Mouse (Mus musculus): ENCODE measurements around the gene Acap3. TPM values are rescaled to one million over a fixed set of nuclear protein-coding genes. Genes with fewer than 3 reads are reported as not detected.

The Acap3 gene
- polyA plus RNA-seq, 1 experiment from 2014 or later: 8.2 TPM

GRCm38 (mm10) chr4:155893212-155893690 is 1.6 kb downstream of the Acap3 start:
- WGBS (ENCODE audit: missing documents): 79% methylated on average over 7 of the region's 8 CpGs
- Histone ChIP-seq H3K79me2 (ENCODE audit: inconsistent target) (peaks cover 55% of the 10 kb centered on the region), H3K36me3 (ENCODE audit: inconsistent target) (peaks cover 4% of the 10 kb centered on the region; the same call in 1 of the 2 replicates), H3K4me3 (ENCODE audit: inconsistent target) (peak overlapping the region; percentile 73), H3K27ac (no peak overlapping the region)

- Histone ChIP-seq H3K79me2 (ENCODE audit: inconsistent target) (peaks cover 55% of the 10 kb centered on the region), H3K4me3 (ENCODE audit: inconsistent target) (peak overlapping the region; percentile 73; the same call in 1 of the 2 replicates), H3K36me3 (ENCODE audit: inconsistent target) (peaks cover 6% of the 10 kb centered on the region; the same call in 1 of the 2 replicates), H3K27ac (peak overlapping the region; percentile 34)
- 35% methylated on average over 8 of the region's 8 CpGs for WGBS (ENCODE audit: missing documents)
Observed at GRCm38 (mm10) chr4:155894311-155894881, 2.8 kb downstream of the Acap3 start.

GRCm38 (mm10) chr4:155895216-155895615 is 3.6 kb downstream of the Acap3 start:
- Histone ChIP-seq H3K79me2 (ENCODE audit: inconsistent target) (peaks cover 55% of the 10 kb centered on the region), H3K4me3 (ENCODE audit: inconsistent target) (no peak overlapping the region), H3K36me3 (ENCODE audit: inconsistent target) (peaks cover 14% of the 10 kb centered on the region), H3K27ac (no peak overlapping the region)
- 84% methylated on average over 6 of the region's 6 CpGs for WGBS (ENCODE audit: missing documents)

- H3K27ac ChIP-seq: no peak overlapping the region
- WGBS (ENCODE audit: missing documents): 79% methylated on average over 4 of the region's 4 CpGs
- H3K79me2 ChIP-seq (ENCODE audit: inconsistent target): peaks cover 50% of the 10 kb centered on the region
- no peak overlapping the region for H3K4me3 ChIP-seq (ENCODE audit: inconsistent target)
- peaks cover 18% of the 10 kb centered on the region for H3K36me3 ChIP-seq (ENCODE audit: inconsistent target)
Observed at GRCm38 (mm10) chr4:155895826-155896225, 4.2 kb downstream of the Acap3 start.

GRCm38 (mm10) chr4:155896461-155896860 is 4.8 kb downstream of the Acap3 start:
- peaks cover 24% of the 10 kb centered on the region for H3K36me3 ChIP-seq (ENCODE audit: inconsistent target)
- no peak overlapping the region for H3K4me3 ChIP-seq (ENCODE audit: inconsistent target)
- 95% methylated on average over 12 of the region's 12 CpGs for WGBS (ENCODE audit: missing documents)
- peaks cover 45% of the 10 kb centered on the region for H3K79me2 ChIP-seq (ENCODE audit: inconsistent target)
- H3K27ac ChIP-seq: no peak overlapping the region

GRCm38 (mm10) chr4:155898318-155898717 is 6.7 kb downstream of the Acap3 start:
- H3K79me2 ChIP-seq (ENCODE audit: inconsistent target): peaks cover 35% of the 10 kb centered on the region
- H3K27ac ChIP-seq: no peak overlapping the region
- 94% methylated on average over 2 of the region's 2 CpGs for WGBS (ENCODE audit: missing documents)
- H3K36me3 ChIP-seq (ENCODE audit: inconsistent target): peaks cover 41% of the 10 kb centered on the region
- no peak overlapping the region for H3K4me3 ChIP-seq (ENCODE audit: inconsistent target)

GRCm38 (mm10) chr4:155899355-155899754 is 7.7 kb downstream of the Acap3 start:
- peaks cover 48% of the 10 kb centered on the region for H3K36me3 ChIP-seq (ENCODE audit: inconsistent target)
- no peak overlapping the region for H3K27ac ChIP-seq
- H3K79me2 ChIP-seq (ENCODE audit: inconsistent target): peaks cover 25% of the 10 kb centered on the region
- no peak overlapping the region for H3K4me3 ChIP-seq (ENCODE audit: inconsistent target)
- WGBS (ENCODE audit: missing documents): 100% methylated on average over 5 of the region's 7 CpGs

- Histone ChIP-seq H3K36me3 (ENCODE audit: inconsistent target) (peaks cover 48% of the 10 kb centered on the region), H3K27ac (no peak overlapping the region), H3K4me3 (ENCODE audit: inconsistent target) (no peak overlapping the region), H3K79me2 (ENCODE audit: inconsistent target) (peaks cover 7% of the 10 kb centered on the region)
- 27% methylated on average over 3 of the region's 3 CpGs for WGBS (ENCODE audit: missing documents)
Observed at GRCm38 (mm10) chr4:155901205-155901604, 9.6 kb downstream of the Acap3 start.

GRCm38 (mm10) chr4:155903246-155903645 is 11.6 kb downstream of the Acap3 start:
- WGBS (ENCODE audit: missing documents): 96% methylated on average over 13 of the region's 13 CpGs
- H3K4me3 ChIP-seq (ENCODE audit: inconsistent target): no peak overlapping the region
- H3K79me2 ChIP-seq (ENCODE audit: inconsistent target): no peaks in the 10 kb centered on the region
- peaks cover 48% of the 10 kb centered on the region for H3K36me3 ChIP-seq (ENCODE audit: inconsistent target)
- H3K27ac ChIP-seq: no peak overlapping the region

GRCm38 (mm10) chr4:155904318-155905102 is 12.9 kb downstream of the Acap3 start:
- 95% methylated on average over 12 of the region's 13 CpGs for WGBS (ENCODE audit: missing documents)
- Histone ChIP-seq H3K79me2 (ENCODE audit: inconsistent target) (no peaks in the 10 kb centered on the region), H3K27ac (no peak overlapping the region)

GRCm38 (mm10) chr4:155905634-155906033 is 14.0 kb downstream of the Acap3 start:
- WGBS (ENCODE audit: missing documents): 95% methylated on average over 13 of the region's 13 CpGs
- no peaks in the 10 kb centered on the region for H3K79me2 ChIP-seq (ENCODE audit: inconsistent target)
- H3K36me3 ChIP-seq (ENCODE audit: inconsistent target): peaks cover 31% of the 10 kb centered on the region
- no peak overlapping the region for H3K27ac ChIP-seq
- H3K4me3 ChIP-seq (ENCODE audit: inconsistent target): no peak overlapping the region

More at GRCm38 (mm10) chr4:155904318-155905102, 12.9 kb downstream of the Acap3 start:
- Histone ChIP-seq H3K4me3 (ENCODE audit: inconsistent target) (no peak overlapping the region), H3K36me3 (ENCODE audit: inconsistent target) (peaks cover 40% of the 10 kb centered on the region)

- Histone ChIP-seq H3K27ac (no peak overlapping the region), H3K36me3 (ENCODE audit: inconsistent target) (peaks cover 27% of the 10 kb centered on the region), H3K4me3 (ENCODE audit: inconsistent target) (no peak overlapping the region), H3K79me2 (ENCODE audit: inconsistent target) (no peaks in the 10 kb centered on the region)
- 83% methylated on average over 8 of the region's 9 CpGs for WGBS (ENCODE audit: missing documents)
Observed at GRCm38 (mm10) chr4:155906125-155906524, 14.5 kb downstream of the Acap3 start.

GRCm38 (mm10) chr4:155907003-155907402 is 15.4 kb downstream of the Acap3 start:
- Histone ChIP-seq H3K27ac (no peak overlapping the region), H3K36me3 (ENCODE audit: inconsistent target) (peaks cover 18% of the 10 kb centered on the region), H3K4me3 (ENCODE audit: inconsistent target) (no peak overlapping the region), H3K79me2 (ENCODE audit: inconsistent target) (no peaks in the 10 kb centered on the region)
- WGBS (ENCODE audit: missing documents): 94% methylated on average over 11 of the region's 11 CpGs

- Histone ChIP-seq H3K36me3 (ENCODE audit: inconsistent target) (peaks cover 7% of the 10 kb centered on the region; the same call in 1 of the 2 replicates), H3K27ac (no peak overlapping the region), H3K79me2 (ENCODE audit: inconsistent target) (no peaks in the 10 kb centered on the region), H3K4me3 (ENCODE audit: inconsistent target) (no peak overlapping the region)
- WGBS (ENCODE audit: missing documents): 77% methylated on average over 7 of the region's 7 CpGs
Observed at GRCm38 (mm10) chr4:155908281-155908680, 16.7 kb downstream of the Acap3 start.

GRCm38 (mm10) chr4:155908751-155909150 is 17.1 kb downstream of the Acap3 start:
- H3K36me3 ChIP-seq (ENCODE audit: inconsistent target): peaks cover 2% of the 10 kb centered on the region; the same call in 1 of the 2 replicates
- H3K4me3 ChIP-seq (ENCODE audit: inconsistent target): no peak overlapping the region
- no peak overlapping the region for H3K27ac ChIP-seq
- no peaks in the 10 kb centered on the region for H3K79me2 ChIP-seq (ENCODE audit: inconsistent target)
- 83% methylated on average over 3 of the region's 4 CpGs for WGBS (ENCODE audit: missing documents)
